Mouse (Mus musculus) layer of hippocampus, adult 11-12 months (tissue): Measurements from ENCODE around the gene Trpm4.
A peak's percentile ranks its signal among the peaks of the same experiment; 100 is the strongest.

Experiments used
- DNase-seq: peaks from one replicate; pipeline ENCODE4 v3.0.0; 2022; ENCODE audit warnings: low spot score

Trpm4 gene

GRCm38 (mm10) chr7:45346905-45347304, 13.3 kb upstream of the Trpm4 start:
- DNase-seq = no peak

- DNase-seq = no peak
Observed at GRCm38 (mm10) chr7:45343543-45343942, 10.0 kb upstream of the Trpm4 start.

GRCm38 (mm10) chr7:45342081-45342480, 8.5 kb upstream of the Trpm4 start:
- no peak for DNase-seq

- DNase-seq = peak; percentile 89
Observed at GRCm38 (mm10) chr7:45341303-45341702, 7.7 kb upstream of the Trpm4 start.

GRCm38 (mm10) chr7:45340669-45341068, 7.1 kb upstream of the Trpm4 start:
- peak; percentile 37 for DNase-seq

GRCm38 (mm10) chr7:45340066-45340442, 6.5 kb upstream of the Trpm4 start:
- no peak for DNase-seq

- peak; percentile 45 for DNase-seq
Observed at GRCm38 (mm10) chr7:45339410-45340065, 6.0 kb upstream of the Trpm4 start.

- no peak for DNase-seq
Observed at GRCm38 (mm10) chr7:45338161-45338911, 4.8 kb upstream of the Trpm4 start.

GRCm38 (mm10) chr7:45337469-45337868, 3.9 kb upstream of the Trpm4 start:
- no peak for DNase-seq

GRCm38 (mm10) chr7:45336319-45336718, 2.7 kb upstream of the Trpm4 start:
- DNase-seq = no peak

GRCm38 (mm10) chr7:45335056-45335455, 1.5 kb upstream of the Trpm4 start, which contains the start of gene Hrc:
Gene Hrc (plus strand): TSS chr7:45335290.
- no peak for DNase-seq

- DNase-seq = no peak
Observed at GRCm38 (mm10) chr7:45334605-45335004, 1.0 kb upstream of the Trpm4 start.

GRCm38 (mm10) chr7:45332685-45333425, 725 bp downstream of the Trpm4 start:
- DNase-seq = no peak

- no peak for DNase-seq
Observed at GRCm38 (mm10) chr7:45331502-45331901, 2.1 kb downstream of the Trpm4 start.

- no peak for DNase-seq
Observed at GRCm38 (mm10) chr7:45328841-45329475, 4.6 kb downstream of the Trpm4 start.

GRCm38 (mm10) chr7:45325800-45326199, 7.8 kb downstream of the Trpm4 start:
- no peak for DNase-seq

GRCm38 (mm10) chr7:45323069-45323468, 10.5 kb downstream of the Trpm4 start:
- no peak for DNase-seq

- DNase-seq = no peak
Observed at GRCm38 (mm10) chr7:45322245-45322644, 11.3 kb downstream of the Trpm4 start.

- no peak for DNase-seq
Observed at GRCm38 (mm10) chr7:45316536-45316935, 17.0 kb downstream of the Trpm4 start.

GRCm38 (mm10) chr7:45315182-45315701, 18.3 kb downstream of the Trpm4 start:
- DNase-seq = no peak

GRCm38 (mm10) chr7:45313495-45313894, 20.1 kb downstream of the Trpm4 start:
- no peak for DNase-seq
